Mouse (Mus musculus) embryonic facial prominence, embryonic 15.5 days (tissue): ENCODE measurements at regions not wholly inside any gene's neighbourhood (a gene's known extent, or its start where the extent isn't known, plus 50 kb on each side); places are given as distances from the start of the nearest gene placed in this dataset.

Experiments
- ATAC-seq: fragments of 200-750 bp; cut with Nextera tagmentation; 2 replicates; pipeline ENCODE4 v1.8.0; 2017; ENCODE audit warnings: low read depth, moderate TSS enrichment; ENCODE audit not compliant: insufficient number of reproducible peaks, low FRiP score, low TSS enrichment
- H3K27ac ChIP-seq: fragments of 300-500 bp; sonication (generic); replicated peaks from 2 replicates; pipeline ENCODE4 v1.5.1; 2015; ENCODE audit warnings: mild to moderate bottlenecking, inconsistent platforms
- H3K27me3 ChIP-seq: fragments of 300-500 bp; sonication (generic); 2 replicates; pipeline ENCODE4 v1.6.1; 2015; ENCODE audit warnings: inconsistent platforms
- H3K36me3 ChIP-seq: fragments of 300-500 bp; sonication (generic); 2 replicates; pipeline ENCODE4 v1.6.1; 2015; ENCODE audit warnings: mild to moderate bottlenecking, inconsistent platforms
- H3K4me1 ChIP-seq: fragments of 300-500 bp; sonication (generic); 2 replicates; pipeline ENCODE4 v1.6.1; 2015; ENCODE audit warnings: inconsistent platforms
- H3K4me2 ChIP-seq: fragments of 300-500 bp; sonication (generic); replicated peaks from 2 replicates; pipeline ENCODE4 v1.6.1; 2015; ENCODE audit warnings: mild to moderate bottlenecking, inconsistent platforms
- H3K4me3 ChIP-seq: fragments of 300-500 bp; sonication (generic); replicated peaks from 2 replicates; pipeline ENCODE4 v1.5.1; 2015; ENCODE audit warnings: mild to moderate bottlenecking, inconsistent platforms
- H3K9ac ChIP-seq: fragments of 300-500 bp; sonication (generic); 2 replicates; pipeline ENCODE4 v1.6.1; 2015; ENCODE audit warnings: inconsistent platforms
- H3K9me3 ChIP-seq: fragments of 300-500 bp; sonication (generic); replicated peaks from 2 replicates; pipeline ENCODE4 v1.6.1; 2016; ENCODE audit warnings: inconsistent platforms
- WGBS: fragments of 180-500 bp; shearing (Covaris S2); methylation state at CpG from one replicate; pipeline ENCODE4 v1.1.7; 2015; 5-methylcytosine and 5-hydroxymethylcytosine counted together

- 82% methylated on average over 13 of the region's 13 CpGs for WGBS
These were observed 129.6 kb upstream of the Psmd7 start for GRCm38 (mm10) chr8:107717856-107718255.

GRCm38 (mm10) chr8:107719656-107720055 lies 131.4 kb upstream of the Psmd7 start:
- no peak for ATAC-seq
- H3K9ac ChIP-seq, result no peak overlapping the region
- H3K4me2 ChIP-seq, result no peak overlapping the region
- no peaks in the 10 kb centered on the region for H3K27me3 ChIP-seq
- 64% methylated on average over 3 of the region's 3 CpGs for WGBS
- no peaks in the 10 kb centered on the region for H3K4me1 ChIP-seq
- H3K9me3 ChIP-seq, result no peaks in the 10 kb centered on the region
- no peak overlapping the region for H3K4me3 ChIP-seq
- no peaks in the 10 kb centered on the region for H3K36me3 ChIP-seq
- no peak overlapping the region for H3K27ac ChIP-seq

More at GRCm38 (mm10) chr8:107717856-107718255, 129.6 kb upstream of the Psmd7 start:
- Histone ChIP-seq H3K4me3 (no peak overlapping the region), H3K36me3 (no peaks in the 10 kb centered on the region), H3K27ac (no peak overlapping the region), H3K4me2 (no peak overlapping the region), H3K27me3 (no peaks in the 10 kb centered on the region), H3K9ac (no peak overlapping the region), H3K9me3 (no peaks in the 10 kb centered on the region), H3K4me1 (no peaks in the 10 kb centered on the region)
- no peak for ATAC-seq

GRCm38 (mm10) chr8:107726716-107727115 lies 138.5 kb upstream of the Psmd7 start:
- no peak overlapping the region for H3K9ac ChIP-seq
- H3K9me3 ChIP-seq, result no peaks in the 10 kb centered on the region
- no peak for ATAC-seq
- WGBS, result 84% methylated on average over 1 of the region's 1 CpGs
- no peaks in the 10 kb centered on the region for H3K4me1 ChIP-seq
- H3K36me3 ChIP-seq, result no peaks in the 10 kb centered on the region
- no peak overlapping the region for H3K27ac ChIP-seq
- no peaks in the 10 kb centered on the region for H3K27me3 ChIP-seq
- H3K4me3 ChIP-seq, result no peak overlapping the region
- no peak overlapping the region for H3K4me2 ChIP-seq

- Histone ChIP-seq H3K36me3 (no peaks in the 10 kb centered on the region), H3K4me2 (no peak overlapping the region), H3K27me3 (no peaks in the 10 kb centered on the region), H3K4me3 (no peak overlapping the region), H3K27ac (no peak overlapping the region), H3K4me1 (no peaks in the 10 kb centered on the region), H3K9me3 (no peaks in the 10 kb centered on the region), H3K9ac (no peak overlapping the region)
- ATAC-seq, result no peak
- WGBS, result 92% methylated on average over 6 of the region's 6 CpGs
These were observed 139.0 kb upstream of the Psmd7 start for GRCm38 (mm10) chr8:107727276-107727675.

GRCm38 (mm10) chr8:107739091-107739490 lies 150.8 kb upstream of the Psmd7 start:
- no peak overlapping the region for H3K4me3 ChIP-seq
- no peak overlapping the region for H3K4me2 ChIP-seq
- H3K27me3 ChIP-seq, result no peaks in the 10 kb centered on the region
- H3K9ac ChIP-seq, result no peak overlapping the region
- H3K9me3 ChIP-seq, result no peaks in the 10 kb centered on the region
- H3K27ac ChIP-seq, result no peak overlapping the region
- H3K4me1 ChIP-seq, result no peaks in the 10 kb centered on the region
- H3K36me3 ChIP-seq, result no peaks in the 10 kb centered on the region
- WGBS, result 59% methylated on average over 9 of the region's 9 CpGs
- no peak for ATAC-seq

- no peaks in the 10 kb centered on the region for H3K36me3 ChIP-seq
- H3K27me3 ChIP-seq, result no peaks in the 10 kb centered on the region
- no peak for ATAC-seq
These were observed 168.8 kb upstream of the Psmd7 start for GRCm38 (mm10) chr8:107757083-107757482.

GRCm38 (mm10) chr8:107758637-107759036 lies 170.4 kb upstream of the Psmd7 start:
- 92% methylated on average over 1 of the region's 1 CpGs for WGBS

More at GRCm38 (mm10) chr8:107757083-107757482, 168.8 kb upstream of the Psmd7 start:
- H3K27ac ChIP-seq, result no peak overlapping the region
- H3K9me3 ChIP-seq, result no peaks in the 10 kb centered on the region
- no peak overlapping the region for H3K9ac ChIP-seq
- H3K4me2 ChIP-seq, result no peak overlapping the region
- WGBS, result 66% methylated on average over 7 of the region's 7 CpGs
- no peak overlapping the region for H3K4me3 ChIP-seq
- H3K4me1 ChIP-seq, result no peaks in the 10 kb centered on the region

GRCm38 (mm10) chr8:107776906-107777305 lies 165.5 kb upstream of the Zfhx3 start:
- WGBS, result 11% methylated on average over 5 of the region's 5 CpGs
- Histone ChIP-seq H3K27ac (no peak overlapping the region), H3K36me3 (no peaks in the 10 kb centered on the region), H3K4me3 (no peak overlapping the region), H3K4me2 (0 out of 2 replicates have a peak overlapping the region, but pooled peaks have one; percentile 8), H3K4me1 (peaks cover 6% of the 10 kb centered on the region), H3K9me3 (no peaks in the 10 kb centered on the region), H3K9ac (no peak overlapping the region), H3K27me3 (no peaks in the 10 kb centered on the region)
- no peak for ATAC-seq

More at GRCm38 (mm10) chr8:107758637-107759036, 170.4 kb upstream of the Psmd7 start:
- no peaks in the 10 kb centered on the region for H3K27me3 ChIP-seq
- H3K4me3 ChIP-seq, result no peak overlapping the region
- H3K9ac ChIP-seq, result no peak overlapping the region
- no peaks in the 10 kb centered on the region; the same call in 1 of the 2 replicates for H3K9me3 ChIP-seq
- ATAC-seq, result no peak
- H3K4me1 ChIP-seq, result no peaks in the 10 kb centered on the region
- no peak overlapping the region for H3K4me2 ChIP-seq
- no peak overlapping the region for H3K27ac ChIP-seq
- no peaks in the 10 kb centered on the region for H3K36me3 ChIP-seq

GRCm38 (mm10) chr8:107785771-107786170 lies 156.7 kb upstream of the Zfhx3 start:
- no peak overlapping the region for H3K4me3 ChIP-seq
- no peaks in the 10 kb centered on the region for H3K9me3 ChIP-seq
- ATAC-seq, result peak; percentile 47; the same call in 1 of the 2 replicates
- H3K27ac ChIP-seq, result peak overlapping the region; percentile 34
- no peak overlapping the region for H3K4me2 ChIP-seq
- H3K4me1 ChIP-seq, result no peaks in the 10 kb centered on the region
- H3K36me3 ChIP-seq, result no peaks in the 10 kb centered on the region
- WGBS, result 27% methylated on average over 5 of the region's 5 CpGs
- no peaks in the 10 kb centered on the region for H3K27me3 ChIP-seq
- H3K9ac ChIP-seq, result no peak overlapping the region

GRCm38 (mm10) chr8:107792286-107792685 lies 150.2 kb upstream of the Zfhx3 start:
- H3K27me3 ChIP-seq, result no peaks in the 10 kb centered on the region
- no peak for ATAC-seq
- no peak overlapping the region for H3K4me2 ChIP-seq
- H3K4me1 ChIP-seq, result no peaks in the 10 kb centered on the region
- no peak overlapping the region for H3K4me3 ChIP-seq
- H3K9ac ChIP-seq, result no peak overlapping the region
- WGBS, result 87% methylated on average over 3 of the region's 3 CpGs
- no peaks in the 10 kb centered on the region for H3K9me3 ChIP-seq
- no peak overlapping the region for H3K27ac ChIP-seq
- H3K36me3 ChIP-seq, result no peaks in the 10 kb centered on the region

- H3K4me3 ChIP-seq, result no peak overlapping the region
- H3K36me3 ChIP-seq, result no peaks in the 10 kb centered on the region
- H3K9me3 ChIP-seq, result no peaks in the 10 kb centered on the region
- no peak overlapping the region for H3K4me2 ChIP-seq
- no peak for ATAC-seq
- WGBS, result 79% methylated on average over 14 of the region's 14 CpGs
- peaks cover 3% of the 10 kb centered on the region; the same call in 1 of the 2 replicates for H3K27me3 ChIP-seq
- no peak overlapping the region for H3K27ac ChIP-seq
- no peak overlapping the region for H3K9ac ChIP-seq
- H3K4me1 ChIP-seq, result peaks cover 2% of the 10 kb centered on the region
These were observed 127.5 kb upstream of the Zfhx3 start for GRCm38 (mm10) chr8:107814931-107815330.

GRCm38 (mm10) chr8:107815775-107816174 lies 126.7 kb upstream of the Zfhx3 start:
- Histone ChIP-seq H3K27ac (no peak overlapping the region), H3K4me3 (no peak overlapping the region), H3K9ac (no peak overlapping the region), H3K9me3 (no peaks in the 10 kb centered on the region), H3K27me3 (peaks cover 3% of the 10 kb centered on the region; the same call in 1 of the 2 replicates), H3K36me3 (no peaks in the 10 kb centered on the region), H3K4me2 (no peak overlapping the region), H3K4me1 (peaks cover 8% of the 10 kb centered on the region)
- WGBS, result 26% methylated on average over 3 of the region's 3 CpGs
- no peak for ATAC-seq
